Mouse (Mus musculus) liver, embryonic 14.5 days (tissue): ENCODE measurements around the gene Etv6.

Source experiments
- CTCF ChIP-seq: IDR thresholded peaks from 2 replicates; pipeline ENCODE4 v1.5.1; 2016; ENCODE audit warnings: antibody characterized with exemption, low read depth, control low read depth
- EP300 ChIP-seq: IDR thresholded peaks from 2 replicates; pipeline ENCODE4 v1.6.1; 2016; ENCODE audit warnings: antibody characterized with exemption, low read depth

DNA sequence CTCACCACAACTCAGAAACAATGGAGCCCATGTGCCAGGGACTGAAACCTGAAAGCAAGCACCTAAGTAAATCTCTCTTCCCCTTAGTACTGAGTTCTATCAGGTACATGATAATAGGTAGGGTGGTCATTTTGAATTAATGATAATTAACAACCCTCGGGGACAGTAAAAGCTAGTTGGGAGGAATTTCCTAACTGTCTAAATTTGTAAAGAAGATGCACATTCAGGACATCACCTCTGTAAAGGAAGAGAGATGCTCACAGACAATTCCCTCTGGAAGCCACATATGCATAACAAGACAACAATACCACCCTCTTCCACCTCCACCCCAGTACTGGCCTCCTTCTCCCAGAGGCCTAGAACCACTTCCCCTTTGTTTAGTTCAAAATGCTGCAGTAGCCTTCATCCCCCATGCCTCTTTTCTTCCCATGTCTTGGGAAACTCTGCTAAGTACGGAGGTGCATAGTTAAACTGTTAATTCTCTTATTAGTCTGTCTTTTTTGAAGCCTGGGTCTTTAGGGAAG lies 48.4 kb upstream of the Etv6 start:
- TF ChIP-seq CTCF = no peak
- no peak for TF ChIP-seq EP300
